Mouse (Mus musculus) urinary bladder, adult 2 months (tissue): ENCODE measurements around the gene Arhgef16. TPM values are rescaled to one million over a fixed set of nuclear protein-coding genes. Genes with fewer than 3 reads are reported as not detected.

Experiments used
- DNase-seq: peaks from one replicate; pipeline ENCODE4 v3.0.0; 2022; ENCODE audit warnings: low spot score
- polyA plus RNA-seq: library from polyadenylated mRNA; depleted of rRNA; stranded (reverse); fragments of >200 nt; gene quantifications from 2 replicates; pipeline ENCODE4 v1.2.3, GENCODE M21; 2012; rRNA removed

Arhgef16 gene
- 10.9 and 11.4 TPM in 2 replicates for polyA plus RNA-seq

- DNase-seq, result no peak
Observed at GRCm38 (mm10) chr4:154301466-154301881, at the start of gene Arhgef16. Gene Arhgef16, minus strand, starts transcription at chr4:154301676.

- DNase-seq, result no peak
Observed at GRCm38 (mm10) chr4:154348197-154348786, 46.8 kb upstream of the Arhgef16 start.

- no peak for DNase-seq
Observed at GRCm38 (mm10) chr4:154346731-154347522, 45.5 kb upstream of the Arhgef16 start.

- no peak for DNase-seq
Observed at GRCm38 (mm10) chr4:154336650-154337049, 35.2 kb upstream of the Arhgef16 start.

- DNase-seq, result no peak
Observed at GRCm38 (mm10) chr4:154335761-154336160, 34.3 kb upstream of the Arhgef16 start, which contains the start of gene B230104I21Rik. Gene B230104I21Rik, plus strand, starts transcription at chr4:154336127.

GRCm38 (mm10) chr4:154334699-154335402 lies 33.4 kb upstream of the Arhgef16 start:
- DNase-seq, result no peak

GRCm38 (mm10) chr4:154333300-154333699 lies 31.8 kb upstream of the Arhgef16 start:
- DNase-seq, result no peak

- no peak for DNase-seq
Observed at GRCm38 (mm10) chr4:154331271-154331670, 29.8 kb upstream of the Arhgef16 start.

- no peak for DNase-seq
Observed at GRCm38 (mm10) chr4:154330001-154330400, 28.5 kb upstream of the Arhgef16 start.

GRCm38 (mm10) chr4:154328836-154329235 lies 27.4 kb upstream of the Arhgef16 start:
- DNase-seq, result no peak

GRCm38 (mm10) chr4:154328431-154328830 lies 27.0 kb upstream of the Arhgef16 start:
- DNase-seq, result no peak

GRCm38 (mm10) chr4:154325410-154325809 lies 23.9 kb upstream of the Arhgef16 start:
- no peak for DNase-seq

- no peak for DNase-seq
Observed at GRCm38 (mm10) chr4:154313622-154313967, 12.1 kb upstream of the Arhgef16 start.

GRCm38 (mm10) chr4:154312935-154313621 lies 11.6 kb upstream of the Arhgef16 start:
- DNase-seq, result no peak

- no peak for DNase-seq
Observed at GRCm38 (mm10) chr4:154312143-154312812, 10.8 kb upstream of the Arhgef16 start.

GRCm38 (mm10) chr4:154310576-154311262 lies 9.2 kb upstream of the Arhgef16 start:
- no peak for DNase-seq

GRCm38 (mm10) chr4:154309131-154309530 lies 7.7 kb upstream of the Arhgef16 start:
- no peak for DNase-seq

GRCm38 (mm10) chr4:154299541-154300271 lies 1.8 kb downstream of the Arhgef16 start:
- peak; percentile 57 for DNase-seq

- DNase-seq, result no peak
Observed at GRCm38 (mm10) chr4:154297761-154298160, 3.7 kb downstream of the Arhgef16 start.

- DNase-seq, result no peak
Observed at GRCm38 (mm10) chr4:154294262-154294731, 7.2 kb downstream of the Arhgef16 start.
